Mouse (Mus musculus) liver, embryonic 14.5 days (tissue): ENCODE results near the gene Slc38a10.
A peak's percentile ranks its signal among the peaks of the same experiment; 100 is the strongest.

ENCODE experiments used
- CTCF ChIP-seq: IDR thresholded peaks from 2 replicates; pipeline ENCODE4 v1.5.1; 2016; ENCODE audit warnings: antibody characterized with exemption, low read depth, control low read depth
- EP300 ChIP-seq: IDR thresholded peaks from 2 replicates; pipeline ENCODE4 v1.6.1; 2016; ENCODE audit warnings: antibody characterized with exemption, low read depth

DNA sequence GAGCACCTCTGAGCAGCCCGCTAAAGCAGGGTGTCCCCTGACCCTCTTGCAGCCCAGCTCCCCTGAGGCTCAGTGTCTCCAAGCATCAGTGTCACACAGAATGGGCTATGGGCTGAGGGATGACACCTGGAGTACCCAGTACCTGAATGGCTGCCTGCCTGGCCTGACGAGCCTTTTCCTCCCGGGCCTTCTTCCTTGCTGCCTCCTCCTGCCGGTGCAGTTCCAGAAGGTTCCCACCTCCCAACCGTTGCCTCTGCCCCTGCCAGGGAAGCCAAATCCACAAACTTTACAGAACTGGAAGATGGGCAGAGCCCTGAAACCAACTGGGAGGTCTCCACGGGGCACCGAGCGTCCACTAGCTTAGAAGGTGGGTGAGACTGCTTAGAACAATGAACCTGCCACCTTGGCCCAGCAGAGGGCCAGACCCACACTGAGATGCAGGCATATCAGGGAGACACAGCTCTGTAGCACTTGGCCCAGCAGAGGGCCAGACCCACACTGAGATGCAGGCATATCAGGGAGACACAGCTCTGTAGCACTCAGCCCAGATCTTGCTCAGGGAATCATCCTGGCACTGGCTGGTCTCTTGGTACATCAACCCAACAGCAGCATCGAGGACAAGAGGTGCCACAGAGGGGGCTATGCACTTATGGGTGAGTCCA is 78.0 kb downstream of the Slc38a10 start:
- TF ChIP-seq CTCF, result peak; percentile 55
- TF ChIP-seq EP300, result no peak
